ENCODE assay signal across 25 mouse cellular contexts in genomic region chr1:128999741-129000517, GRCm38 (mm10).
DNase-seq lines count a peak whose midpoint lies in the region; ATAC-seq and TF ChIP-seq lines count a peak whose summit lies in the region.
"Had no signal": no experiment of that assay in that cellular context is flagged by ENCODE, and none has a peak within 500 bp of the region (broad histone marks: within the 10 kb centered on the region; RNA-seq: fewer than 3 reads in every experiment).

No protein-coding gene starts in this region.

- no peak for TF ChIP-seq CTCF in midbrain, postnatal 0 days (IDR thresholded peaks at IDR 0.05)

- no peaks in the 10 kb centered on the region for H3K36me3 ChIP-seq in midbrain, postnatal 0 days (ENCODE audit: insufficient read depth, low read length)
- no peaks in the 10 kb centered on the region for H3K36me3 ChIP-seq in midbrain, embryonic 14.5 days (ENCODE audit: control insufficient read depth, insufficient read depth, low read length)
- H3K36me3 ChIP-seq: embryonic facial prominence, embryonic 12.5 days; hindbrain, embryonic 15.5 days; limb, embryonic 13.5 days; liver, embryonic 12.5 days; midbrain, embryonic 12.5 days; stomach, embryonic 15.5 days had no signal

- H3K4me1 ChIP-seq in midbrain, postnatal 0 days (ENCODE audit: insufficient read depth, low read length), result no peaks in the 10 kb centered on the region
- H3K4me1 ChIP-seq in midbrain, embryonic 14.5 days (ENCODE audit: control insufficient read depth, insufficient read depth, low read length), result no peaks in the 10 kb centered on the region
- H3K4me1 ChIP-seq: embryonic facial prominence, embryonic 12.5 days; hindbrain, embryonic 15.5 days; limb, embryonic 13.5 days; liver, embryonic 12.5 days; midbrain, embryonic 12.5 days; stomach, embryonic 15.5 days had no signal

- no peak overlapping the region for H3K9ac ChIP-seq in midbrain, postnatal 0 days (replicated peaks; ENCODE audit: low read length, poor library complexity, severe bottlenecking)
- no peak overlapping the region for H3K9ac ChIP-seq in midbrain, embryonic 14.5 days (replicated peaks; ENCODE audit: low read length)
- H3K9ac ChIP-seq: embryonic facial prominence, embryonic 12.5 days; hindbrain, embryonic 15.5 days; limb, embryonic 13.5 days; liver, embryonic 12.5 days; midbrain, embryonic 12.5 days; stomach, embryonic 15.5 days had no signal

- H3K4me3 ChIP-seq in midbrain, postnatal 0 days (ENCODE audit: low read depth, low read length), result no peak overlapping the region
- no peak overlapping the region for H3K4me3 ChIP-seq in midbrain, embryonic 14.5 days (replicated peaks; ENCODE audit: low read depth, low read length)
- H3K4me3 ChIP-seq: embryonic facial prominence, embryonic 12.5 days; hindbrain, embryonic 15.5 days; limb, embryonic 13.5 days; liver, embryonic 12.5 days; midbrain, embryonic 12.5 days; stomach, embryonic 15.5 days had no signal

- H3K27me3 ChIP-seq in midbrain, postnatal 0 days (ENCODE audit: insufficient read depth, low read length), result no peaks in the 10 kb centered on the region
- H3K27me3 ChIP-seq in midbrain, embryonic 14.5 days (ENCODE audit: control insufficient read depth, insufficient read depth, low read length), result no peaks in the 10 kb centered on the region
- H3K27me3 ChIP-seq: embryonic facial prominence, embryonic 12.5 days; hindbrain, embryonic 15.5 days; limb, embryonic 13.5 days; liver, embryonic 12.5 days; midbrain, embryonic 12.5 days; stomach, embryonic 15.5 days had no signal

- peak; percentile 10 to 42 for DNase-seq in frontal cortex, adult 2 months (ENCODE audit: extremely low spot score in 1 of 2, low spot score in 1 of 2)
- no peak for DNase-seq in frontal cortex, postnatal 14 days (ENCODE audit: low spot score in 2 of 2)
- peak; percentile 22 for DNase-seq in midbrain, postnatal 0 days (ENCODE audit: low spot score)
- no peak for DNase-seq in midbrain, embryonic 14.5 days
- DNase-seq in brain, adult 2 months (ENCODE audit: low read depth, low spot score), result peak; percentile 51
- DNase-seq in telencephalon, adult 2 months (ENCODE audit: low read depth, low spot score), result peak; percentile 21
- DNase-seq in layer of hippocampus, postnatal 14 days (ENCODE audit: low spot score in 2 of 2), result no peak
- DNase-seq: adrenal gland, postnatal 14 days; cerebellum, adult 9-10 months; gastrocnemius, postnatal 14 days; heart, adult 11 months; kidney, adult 9 months; kidney, postnatal 36 days; lung, adult 18-20 months; lung, postnatal 10 days; thymus, adult 2 months; thymus, postnatal 4 days had no signal

- H3K9me3 ChIP-seq in midbrain, postnatal 0 days (ENCODE audit: low read length), result no peaks in the 10 kb centered on the region
- H3K9me3 ChIP-seq in midbrain, embryonic 14.5 days (ENCODE audit: control insufficient read depth, low read length), result no peaks in the 10 kb centered on the region
- H3K9me3 ChIP-seq: embryonic facial prominence, embryonic 12.5 days; hindbrain, embryonic 15.5 days; limb, embryonic 13.5 days; liver, embryonic 12.5 days; midbrain, embryonic 12.5 days; stomach, embryonic 15.5 days had no signal

- no peak overlapping the region for H3K4me2 ChIP-seq in midbrain, postnatal 0 days (ENCODE audit: low read depth, low read length, poor library complexity, severe bottlenecking)
- no peak overlapping the region for H3K4me2 ChIP-seq in midbrain, embryonic 14.5 days (ENCODE audit: low read length)
- H3K4me2 ChIP-seq: embryonic facial prominence, embryonic 12.5 days; heart, embryonic 11.5 days; hindbrain, embryonic 15.5 days; limb, embryonic 13.5 days; liver, embryonic 12.5 days; midbrain, embryonic 12.5 days; stomach, embryonic 15.5 days had no signal

- no peak for ATAC-seq in midbrain, postnatal 0 days (ENCODE audit: low FRiP score)
- no peak for ATAC-seq in midbrain, embryonic 14.5 days (ENCODE audit: low FRiP score, low TSS enrichment)
- ATAC-seq: intestine, embryonic 16.5 days; liver, embryonic 12.5 days had no signal

- WGBS in midbrain, postnatal 0 days, result 87% methylated on average over 5 of the region's 5 CpGs
- WGBS in midbrain, embryonic 14.5 days, result 86% methylated on average over 5 of the region's 5 CpGs

- no peak overlapping the region for H3K27ac ChIP-seq in midbrain, postnatal 0 days (ENCODE audit: low read depth, low read length)
- H3K27ac ChIP-seq in midbrain, embryonic 14.5 days (replicated peaks; ENCODE audit: low read depth, low read length), result no peak overlapping the region
- H3K27ac ChIP-seq: embryonic facial prominence, embryonic 12.5 days; hindbrain, embryonic 15.5 days; limb, embryonic 13.5 days; liver, embryonic 12.5 days; midbrain, embryonic 12.5 days; stomach, embryonic 15.5 days had no signal

Comparison
In these comparisons a context has a peak if more than half of its experiments do, and no peak if none do; other contexts are left out.
1. DNase-seq: peak in frontal cortex, adult 2 months (2 of 2), midbrain, postnatal 0 days (single experiment), brain, adult 2 months (single experiment) and telencephalon, adult 2 months (single experiment); none in frontal cortex, postnatal 14 days (0 of 2), midbrain, embryonic 14.5 days (single experiment) and layer of hippocampus, postnatal 14 days (0 of 2).